Mouse (Mus musculus) right cerebral cortex, adult 2 months (tissue): ENCODE measurements around the gene Fbp1.
"Not testable (repeated sequence)": the region's sequence is repeated elsewhere in the genome, so short reads cannot be mapped to it uniquely, and the experiment has no call there.

Experiments used
- DNase-seq, 2 experiments: peaks; one replicate each; pipeline ENCODE4 v3.0.0; 2021 to 2022; ENCODE audit warnings: low spot score in 2 of 2

The Fbp1 gene

GRCm38 (mm10) chr13:62887712-62888441 is at the start of gene Fbp1:
Gene Fbp1, minus strand, starts transcription at chr13:62888282.
- DNase-seq: no peak

DNA sequence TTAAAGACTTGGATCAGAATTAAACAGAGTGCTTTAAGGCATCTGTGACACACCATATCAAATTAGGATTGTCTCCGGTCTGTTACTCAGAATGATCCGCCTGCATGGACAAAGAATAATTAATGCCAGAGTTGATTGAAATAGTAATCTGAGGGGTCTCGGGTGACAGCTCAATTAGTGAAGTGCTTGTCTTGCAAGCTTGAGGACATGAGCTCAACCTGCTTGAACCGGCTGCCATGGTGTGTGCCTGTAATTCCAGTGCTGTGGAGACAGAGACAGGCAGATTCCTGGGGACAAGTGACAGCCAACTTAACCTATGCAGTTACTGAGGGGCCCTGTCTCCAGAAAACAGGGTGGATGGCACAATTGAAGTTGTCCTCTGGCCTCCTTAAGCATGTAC is 44.4 kb upstream of the Fbp1 start:
- no peak for DNase-seq

DNA sequence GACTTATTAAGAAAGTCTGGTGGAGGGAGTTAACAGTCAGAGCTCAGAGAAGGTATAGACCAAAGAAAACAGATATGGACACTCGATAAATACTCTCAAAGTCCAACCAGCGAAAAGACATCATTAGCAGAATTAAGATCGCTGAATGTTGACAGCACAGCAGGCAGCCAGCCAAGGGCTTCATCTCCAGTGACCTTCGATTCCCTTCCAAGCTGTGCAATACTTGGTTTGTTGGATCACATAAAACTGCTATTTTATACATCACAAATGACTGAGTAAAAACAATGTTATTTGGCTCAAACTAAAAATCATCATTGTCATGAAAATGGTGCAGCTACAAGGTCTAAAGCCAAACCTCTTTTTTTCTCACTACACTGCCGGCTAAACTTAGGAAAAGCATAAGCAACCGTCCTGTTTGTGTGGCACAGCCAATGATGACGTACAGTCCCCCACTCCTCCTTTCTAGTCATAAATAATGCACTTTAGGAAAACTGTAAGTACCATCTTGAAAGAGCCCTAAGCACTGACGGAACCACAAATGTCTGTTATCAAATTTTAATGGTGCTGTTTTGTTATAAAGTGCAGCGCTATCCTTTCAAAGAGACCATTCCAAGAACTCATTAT is 41.8 kb upstream of the Fbp1 start:
- DNase-seq: no peak

DNA sequence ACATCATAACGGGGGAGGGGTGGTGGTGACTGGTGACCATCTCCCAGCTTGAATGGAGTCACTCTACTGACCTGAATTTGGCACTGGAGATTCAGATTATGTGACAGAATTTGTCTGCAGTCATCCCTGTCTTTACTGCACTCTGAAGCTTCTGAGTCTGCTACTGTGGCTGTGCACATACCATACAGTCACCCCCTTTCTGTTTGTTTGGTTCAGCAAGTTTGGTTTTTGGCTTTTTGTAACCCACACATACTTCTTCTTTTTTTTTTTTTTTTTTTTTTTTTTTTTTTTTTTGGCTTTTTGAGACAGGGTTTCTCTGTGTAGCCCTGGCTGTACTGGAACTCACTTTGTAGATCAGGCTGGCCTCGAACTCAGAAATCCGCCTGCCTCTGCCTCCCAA is 41.1 kb upstream of the Fbp1 start:
- not testable (repeated sequence) for DNase-seq

DNA sequence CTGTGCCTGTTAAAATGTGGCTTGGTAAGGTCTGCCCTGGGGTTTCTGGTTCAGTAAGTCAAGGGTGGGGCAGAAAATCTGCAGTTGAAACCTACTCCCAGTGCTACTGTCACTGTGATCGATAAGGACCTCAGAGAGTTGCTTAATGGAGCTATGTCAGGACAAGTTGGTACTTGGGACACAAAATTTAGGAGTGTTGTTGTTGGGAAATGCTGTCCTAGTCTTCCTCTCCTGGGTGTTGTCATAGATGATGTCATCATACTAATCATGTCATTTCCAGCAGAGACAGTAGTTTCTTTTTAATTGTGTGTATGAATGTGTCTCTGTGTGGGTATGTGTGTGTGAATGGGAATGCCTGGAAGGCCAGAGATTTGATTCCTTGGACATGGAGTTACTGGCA is 39.4 kb upstream of the Fbp1 start:
- DNase-seq: no peak

GRCm38 (mm10) chr13:62926479-62926878 is 38.4 kb upstream of the Fbp1 start:
- DNase-seq: peak in 1 of 2 experiments; percentile 56

DNA sequence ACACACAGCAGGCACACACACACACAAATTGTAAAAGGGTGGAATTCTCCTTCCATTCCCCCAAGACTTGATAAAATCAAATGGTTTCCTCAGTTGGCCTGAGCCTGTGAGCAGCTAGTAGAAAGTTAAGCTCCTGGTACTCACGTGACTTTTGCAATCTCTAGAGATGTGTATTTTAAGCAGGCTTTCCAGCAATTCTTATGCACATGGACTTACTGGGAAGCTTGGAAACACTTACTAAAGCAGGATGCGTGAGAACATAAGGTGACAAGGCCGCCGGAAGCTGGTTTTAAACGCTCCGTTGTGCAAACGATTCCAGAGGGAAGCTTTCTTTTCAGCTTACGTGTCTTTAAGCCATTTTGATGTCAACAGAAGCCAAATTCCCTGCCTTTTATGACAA is 35.1 kb upstream of the Fbp1 start:
- no peak for DNase-seq

DNA sequence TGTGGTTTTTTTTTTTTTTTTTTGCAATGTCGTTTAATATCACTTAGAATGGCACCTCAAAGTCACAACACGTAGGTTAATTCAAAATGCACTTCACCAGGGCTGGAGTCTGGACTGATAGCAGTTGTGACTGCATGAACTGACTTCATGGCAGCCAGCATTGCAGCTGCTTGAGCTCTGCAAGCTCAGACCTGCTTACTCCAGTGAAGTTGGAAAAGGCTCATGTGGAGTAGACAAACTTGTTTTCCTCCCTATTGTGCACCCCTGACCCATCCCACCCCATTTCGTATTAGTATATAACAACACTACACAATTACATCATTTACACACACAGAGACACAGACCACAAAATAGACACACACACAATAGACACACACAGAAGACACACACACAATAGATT is 34.6 kb upstream of the Fbp1 start:
- no peak for DNase-seq

GRCm38 (mm10) chr13:62919647-62920341 is 31.7 kb upstream of the Fbp1 start:
- peak; percentile 83 to 84 for DNase-seq

GRCm38 (mm10) chr13:62917416-62918110 is 29.5 kb upstream of the Fbp1 start:
- no peak for DNase-seq

DNA sequence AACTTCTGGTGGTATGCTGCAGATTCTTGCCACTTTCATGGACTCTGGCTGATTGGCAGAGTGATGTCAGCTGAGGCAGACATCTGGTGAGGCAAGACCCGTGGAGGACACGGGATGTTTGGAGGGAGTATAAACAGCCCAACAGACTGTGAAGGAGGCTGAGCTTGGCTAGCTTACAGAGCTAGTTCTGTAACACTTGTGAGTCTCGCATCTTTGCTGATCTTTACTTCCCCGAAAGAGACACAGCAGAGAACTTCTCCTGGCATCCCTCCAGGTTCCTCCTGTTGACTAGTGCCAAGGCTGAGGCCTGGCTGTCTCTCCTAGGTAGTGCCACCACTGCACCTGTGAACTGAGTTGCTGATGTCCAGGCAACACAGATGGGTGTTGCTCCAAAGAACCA is 28.6 kb upstream of the Fbp1 start:
- no peak for DNase-seq

DNA sequence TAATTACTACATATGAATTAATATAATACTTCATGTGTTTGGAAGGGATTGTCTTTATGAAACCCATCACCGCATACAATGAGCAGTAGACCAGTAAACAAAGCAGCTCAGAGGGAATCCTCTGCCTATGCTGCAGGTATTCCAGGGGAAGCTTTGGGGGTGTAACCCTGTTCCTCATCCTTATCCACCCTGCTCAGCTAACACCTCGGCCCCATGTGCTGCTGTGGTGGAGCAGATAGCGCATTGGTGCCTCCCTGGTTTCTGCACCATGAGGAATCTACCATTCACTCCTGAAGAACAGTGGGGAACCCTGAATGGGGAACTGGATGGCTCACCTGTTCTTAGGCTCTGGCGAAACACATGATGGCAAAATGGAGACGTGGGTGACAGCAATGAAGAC is 23.5 kb upstream of the Fbp1 start:
- no peak for DNase-seq

DNA sequence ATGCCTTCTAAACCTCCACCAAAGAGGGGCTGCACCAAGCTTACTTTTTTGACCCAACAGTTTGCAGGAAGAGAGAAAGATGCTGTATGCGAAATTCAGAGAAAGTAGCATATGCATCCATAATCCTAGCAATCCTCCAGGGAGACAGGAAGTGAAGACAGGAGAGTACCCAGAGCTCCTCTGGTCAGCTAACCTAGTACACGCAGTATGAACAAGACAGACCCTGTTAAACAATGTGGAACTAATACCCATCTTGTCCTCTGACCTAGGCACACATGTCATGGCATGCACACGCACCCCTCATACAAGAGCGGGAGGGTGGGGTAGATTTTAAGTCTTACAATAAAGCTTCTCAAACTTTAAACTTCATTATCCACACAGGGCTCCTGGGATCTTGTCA is 22.1 kb upstream of the Fbp1 start:
- DNase-seq: no peak

- peak in 1 of 2 experiments; percentile 41 for DNase-seq
Measured at GRCm38 (mm10) chr13:62909776-62910175, 21.7 kb upstream of the Fbp1 start.

- no peak for DNase-seq
Measured at GRCm38 (mm10) chr13:62908163-62908559, 20.1 kb upstream of the Fbp1 start.

DNA sequence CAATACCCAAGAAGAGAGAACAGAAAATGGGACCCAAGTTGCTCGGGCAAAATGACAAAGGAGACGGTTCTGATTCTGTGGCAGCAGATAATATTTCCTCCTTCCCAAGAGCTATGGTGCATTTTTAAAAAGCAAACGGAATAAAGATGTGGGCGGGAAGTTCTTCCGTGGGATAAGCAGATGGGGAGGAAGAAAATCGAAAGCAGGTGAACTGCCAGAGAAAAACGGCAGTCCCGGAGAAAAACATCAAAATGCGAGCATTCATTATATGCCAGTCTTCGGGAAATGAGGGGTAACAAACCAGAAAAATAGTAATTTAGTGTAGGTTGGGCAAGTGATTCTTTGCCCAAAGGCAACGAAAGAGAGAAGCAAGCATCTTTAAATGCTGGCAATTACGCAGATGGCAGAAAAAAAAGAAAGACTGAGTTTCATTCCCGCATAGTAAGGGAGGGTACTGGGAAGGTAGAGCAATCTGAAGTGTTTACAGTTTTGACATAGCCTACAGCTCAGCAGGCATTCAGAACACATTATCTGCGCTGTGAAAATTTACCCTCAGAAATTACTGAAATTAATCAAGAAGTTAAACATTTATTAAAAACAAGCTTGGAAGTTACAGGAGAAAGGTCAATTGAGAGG is 19.6 kb upstream of the Fbp1 start:
- DNase-seq: peak in 1 of 2 experiments; percentile 33

GRCm38 (mm10) chr13:62901139-62901538 is 13.1 kb upstream of the Fbp1 start:
- DNase-seq: no peak

- DNase-seq: no peak
Measured at GRCm38 (mm10) chr13:62897927-62898646, 10.0 kb upstream of the Fbp1 start.

GRCm38 (mm10) chr13:62893044-62893842 is 5.2 kb upstream of the Fbp1 start:
- DNase-seq: no peak

DNA sequence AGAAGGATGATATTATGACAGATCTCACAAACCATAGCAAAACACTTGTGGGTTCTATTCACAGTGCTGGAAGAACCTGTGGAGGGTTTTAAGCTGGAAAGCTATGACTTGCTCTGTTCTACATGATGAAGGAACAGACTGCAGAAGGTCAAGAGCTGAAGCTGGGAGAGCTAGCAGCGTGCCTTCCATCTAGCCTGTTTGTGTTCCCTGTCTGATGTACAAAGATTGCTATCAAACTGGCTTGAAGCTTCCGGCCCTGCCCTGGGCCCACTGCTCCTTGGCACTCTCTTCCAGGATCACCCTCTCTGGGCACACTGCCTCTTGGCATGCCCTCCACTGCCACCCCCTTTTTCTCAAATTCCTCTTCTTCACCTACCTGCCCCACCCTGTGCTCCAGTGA is 1.2 kb upstream of the Fbp1 start:
- no peak for DNase-seq
